Mouse (Mus musculus) cerebellum, postnatal 10 days (tissue): Measurements from ENCODE around the gene Olfr518.

ENCODE experiments used
- DNase-seq, 2 experiments: peaks; one replicate each; pipeline ENCODE4 v3.0.0; 2021; ENCODE audit warnings: mixed read lengths in 2 of 2

Olfr518 gene

DNA sequence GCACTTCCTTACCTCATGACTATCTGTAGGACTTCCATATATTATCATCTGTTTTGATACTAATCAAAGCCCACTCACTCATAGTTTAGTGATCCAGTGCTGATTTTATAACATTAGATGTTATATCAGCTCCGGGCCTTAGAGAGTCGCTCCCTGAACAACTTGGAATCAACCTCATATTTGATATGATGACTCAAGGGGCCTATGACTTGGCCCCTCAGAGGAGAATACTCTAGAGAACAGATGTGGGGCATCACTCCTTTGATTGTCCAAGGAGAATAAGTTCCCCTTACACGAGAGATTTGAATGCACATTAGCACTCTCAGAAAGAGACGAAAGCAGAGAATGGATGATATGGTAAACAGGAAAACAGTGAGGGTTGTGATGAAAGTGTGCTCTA, at the start of gene Olfr518:
TSS of gene Olfr518 (minus strand) at position 101 of the 400 bp plus-strand sequence.
- no peak for DNase-seq

GRCm38 (mm10) chr7:108933794-108934731, 49.3 kb upstream of the Olfr518 start, which contains the start of gene Eif3f:
Gene Eif3f (plus strand): TSS chr7:108934417.
- peak; percentile 92 to 95 for DNase-seq

GRCm38 (mm10) chr7:108929726-108930393, 45.1 kb upstream of the Olfr518 start, which contains the start of gene Nlrp10:
Gene Nlrp10 (minus strand): TSS chr7:108930178.
- DNase-seq: no peak

GRCm38 (mm10) chr7:108928280-108929188, 43.7 kb upstream of the Olfr518 start:
- no peak for DNase-seq

- DNase-seq: no peak
These were observed 42.2 kb upstream of the Olfr518 start for GRCm38 (mm10) chr7:108927043-108927442.

- no peak for DNase-seq
These were observed 19.2 kb upstream of the Olfr518 start for GRCm38 (mm10) chr7:108903969-108904368.

DNA sequence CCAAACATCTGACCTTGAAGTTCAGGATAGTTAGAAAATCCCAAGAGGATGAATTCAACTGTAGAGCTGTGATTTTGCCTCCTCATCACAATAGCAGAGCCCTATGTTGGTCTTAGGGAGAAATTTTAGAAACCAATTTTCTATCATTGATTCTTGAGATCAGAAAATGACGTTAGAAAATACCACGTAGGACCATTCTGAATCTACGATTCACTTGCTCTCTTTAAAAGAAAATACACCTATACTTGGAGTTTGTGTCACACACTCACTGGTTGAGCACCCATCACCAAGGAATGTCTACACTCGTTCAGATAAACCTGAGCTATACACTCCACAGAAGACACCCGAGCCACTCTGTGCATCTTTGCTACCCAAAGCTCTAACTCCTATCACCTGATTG, 9.5 kb upstream of the Olfr518 start, which contains the start of gene Olfr519:
TSS of gene Olfr519 (minus strand) at position 101 of the 400 bp plus-strand sequence.
- DNase-seq: no peak

GRCm38 (mm10) chr7:108872279-108872678, 12.5 kb downstream of the Olfr518 start, which contains the start of gene Olfr517:
Gene Olfr517 (minus strand): TSS chr7:108872379.
- DNase-seq: no peak

- DNase-seq: no peak
These were observed 34.4 kb downstream of the Olfr518 start, which contains the start of gene Olfr516 for GRCm38 (mm10) chr7:108850429-108850828. Gene Olfr516 (minus strand): TSS chr7:108850529.
